Mouse (Mus musculus): Measurements from ENCODE around the gene Rgn. TPM values are rescaled to one million over a fixed set of nuclear protein-coding genes. Genes with fewer than 3 reads are reported as not detected.

Gene Rgn
- polyA plus RNA-seq (2015; fragmentation: Nextera tagmentation; extraction: Ambion mirVana) = 1.3 and 1.7 TPM in 2 replicates

DNA sequence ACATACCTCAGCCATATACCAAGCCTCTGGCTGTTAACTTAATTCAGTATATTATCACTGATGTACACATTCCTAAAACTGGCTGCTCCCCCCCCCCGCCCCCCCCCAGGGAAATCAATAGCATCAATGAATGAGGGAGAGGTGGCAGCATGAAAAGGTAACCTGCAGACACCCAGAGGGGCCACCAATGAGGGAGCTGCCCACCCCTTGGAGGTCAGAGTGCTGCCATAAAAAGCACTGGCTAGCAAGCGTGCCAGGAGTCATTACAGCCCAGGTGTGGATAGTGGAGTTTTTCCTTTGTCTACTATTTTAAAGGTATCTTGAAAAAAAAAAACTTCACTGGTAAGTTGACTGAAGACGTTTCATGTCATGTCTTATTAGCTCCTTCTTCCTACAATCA, at the start of gene Rgn:
TSS of gene Rgn (plus strand) at position 256 of the 400 bp plus-strand sequence.
- Histone ChIP-seq H3K4me1 (replicated peaks) (no peaks in the 10 kb centered on the region; the same call in 1 of the 2 replicates), H3K4me2 (peak within 1 kb of the TSS; percentile 71), H3K27ac (no peak within 1 kb of the TSS), H3K27me3 (no peaks in the 10 kb centered on the region), H3K9me3 (replicated peaks) (no peaks in the 10 kb centered on the region), H3K36me3 (no peaks in the 10 kb centered on the region), H3K9ac (no peak within 1 kb of the TSS), H3K4me3 (peak within 1 kb of the TSS; percentile 45)
- no peak for ATAC-seq (replicated peaks; ENCODE audit: insufficient number of reproducible peaks, insufficient read depth, low FRiP score, low read depth)
- WGBS = 64% methylated on average over 3 of the region's 3 CpGs

DNA sequence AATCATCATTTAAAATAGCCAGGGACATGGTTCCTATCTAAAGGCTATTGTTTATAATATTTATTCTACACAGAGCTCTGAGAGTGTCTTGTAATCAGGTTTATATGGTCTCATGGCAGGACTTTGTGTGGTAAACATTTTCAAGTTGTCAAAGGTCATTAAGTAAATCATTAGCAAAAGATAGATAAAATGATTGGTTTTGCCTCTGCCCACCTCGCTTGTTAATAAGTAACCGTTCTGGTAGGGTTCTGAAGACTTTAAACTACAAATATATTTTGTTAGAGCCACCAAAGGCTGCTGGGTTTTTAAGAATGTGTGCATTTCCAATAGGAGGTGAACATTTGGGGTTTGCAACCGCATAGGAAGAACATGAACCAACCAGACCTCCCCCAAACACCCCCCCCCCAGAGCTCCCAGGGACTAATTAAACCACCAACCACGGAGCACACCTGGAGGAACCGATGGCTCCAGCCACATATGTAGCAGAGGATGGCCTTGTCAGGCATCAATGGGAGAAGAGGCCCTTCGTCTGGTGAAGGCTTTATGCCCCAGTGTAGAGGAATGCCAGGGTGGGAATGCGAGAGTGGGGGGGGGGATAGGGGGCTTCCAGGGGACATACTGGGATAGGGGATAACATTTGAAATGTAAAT, 29.2 kb upstream of the Rgn start:
- ATAC-seq (replicated peaks; ENCODE audit: insufficient number of reproducible peaks, insufficient read depth, low FRiP score, low read depth) = no peak
- no peak overlapping the region for H3K4me2 ChIP-seq
- H3K27ac ChIP-seq = no peak overlapping the region
- no peak overlapping the region for H3K4me3 ChIP-seq
- H3K9ac ChIP-seq = no peak overlapping the region
- 84% methylated on average over 7 of the region's 7 CpGs for WGBS
- no peaks in the 10 kb centered on the region for H3K4me1 ChIP-seq (replicated peaks)
- no peaks in the 10 kb centered on the region for H3K27me3 ChIP-seq
- H3K36me3 ChIP-seq = no peaks in the 10 kb centered on the region
- no peaks in the 10 kb centered on the region for H3K9me3 ChIP-seq (replicated peaks)

DNA sequence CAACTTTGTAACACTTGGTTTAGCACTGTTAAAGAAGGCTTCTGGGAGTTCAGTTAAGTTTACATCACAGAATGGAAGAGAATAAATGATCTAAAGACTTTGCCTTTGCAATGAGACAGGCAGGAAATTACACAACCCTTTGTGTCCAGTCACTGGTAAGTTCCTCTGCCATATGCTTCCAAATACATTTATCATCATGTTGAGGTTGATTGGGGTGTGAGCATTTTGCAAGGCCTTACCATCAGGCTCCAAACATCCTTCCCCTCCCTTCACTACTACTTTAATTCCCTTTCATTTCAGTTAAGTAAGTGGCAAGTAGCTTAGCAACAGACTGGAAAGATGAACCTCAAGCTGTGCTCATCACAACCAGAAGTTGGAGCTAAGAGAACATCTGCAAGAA, 28.0 kb upstream of the Rgn start:
- no peaks in the 10 kb centered on the region for H3K36me3 ChIP-seq
- ATAC-seq (replicated peaks; ENCODE audit: insufficient number of reproducible peaks, insufficient read depth, low FRiP score, low read depth) = no peak
- H3K9ac ChIP-seq = no peak overlapping the region
- no peak overlapping the region for H3K27ac ChIP-seq
- H3K4me1 ChIP-seq (replicated peaks) = no peaks in the 10 kb centered on the region
- H3K9me3 ChIP-seq (replicated peaks) = no peaks in the 10 kb centered on the region
- no peak overlapping the region for H3K4me3 ChIP-seq
- no peaks in the 10 kb centered on the region for H3K27me3 ChIP-seq
- no peak overlapping the region for H3K4me2 ChIP-seq

DNA sequence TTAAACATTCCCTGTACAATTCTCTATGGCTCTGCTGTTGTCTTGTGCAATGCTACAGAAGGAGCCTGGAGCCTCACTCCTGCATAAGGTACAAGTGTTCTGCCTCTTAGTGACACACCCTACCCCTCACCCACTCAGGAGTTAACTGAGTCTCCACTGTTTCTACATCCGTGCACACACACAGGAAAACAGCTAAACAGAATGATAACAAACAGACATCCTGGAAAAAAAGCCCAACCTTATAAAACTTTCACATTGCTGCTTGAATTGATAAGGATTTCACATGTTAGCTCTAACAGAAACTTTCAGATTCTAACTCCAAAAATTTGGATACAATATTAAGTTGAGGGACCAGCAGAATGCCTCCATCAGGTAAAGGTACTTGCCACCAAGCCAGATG, 17.0 kb upstream of the Rgn start:
- Histone ChIP-seq H3K27ac (no peak overlapping the region), H3K9ac (no peak overlapping the region), H3K4me3 (no peak overlapping the region), H3K27me3 (no peaks in the 10 kb centered on the region), H3K4me1 (replicated peaks) (no peaks in the 10 kb centered on the region), H3K4me2 (no peak overlapping the region), H3K36me3 (no peaks in the 10 kb centered on the region), H3K9me3 (replicated peaks) (no peaks in the 10 kb centered on the region)
- no peak for ATAC-seq (replicated peaks; ENCODE audit: insufficient number of reproducible peaks, insufficient read depth, low FRiP score, low read depth)
- 35% methylated on average over 1 of the region's 1 CpGs for WGBS

DNA sequence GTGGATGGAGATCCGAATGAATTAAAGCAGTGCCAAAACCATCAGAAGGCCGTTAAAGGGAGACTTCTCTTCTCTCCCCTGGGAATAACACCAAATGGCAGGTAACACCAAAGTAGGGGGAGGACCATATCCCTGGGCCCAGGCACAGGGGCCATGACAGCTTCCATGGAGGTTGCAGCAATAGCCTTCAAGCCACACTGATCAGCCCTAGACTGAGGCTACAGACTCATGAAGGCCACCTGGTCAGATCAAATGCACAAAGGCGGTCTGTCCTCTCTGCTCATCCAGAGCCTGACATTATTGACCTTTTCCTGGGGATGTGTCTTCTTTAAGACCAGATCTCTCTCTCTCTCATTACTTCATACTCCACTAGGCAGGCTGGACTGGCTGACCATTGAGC, 5.7 kb upstream of the Rgn start:
- Histone ChIP-seq H3K36me3 (no peaks in the 10 kb centered on the region), H3K4me3 (no peak overlapping the region), H3K27ac (no peak overlapping the region), H3K9me3 (replicated peaks) (no peaks in the 10 kb centered on the region), H3K4me1 (replicated peaks) (no peaks in the 10 kb centered on the region; the same call in 1 of the 2 replicates), H3K4me2 (no peak overlapping the region), H3K27me3 (no peaks in the 10 kb centered on the region), H3K9ac (no peak overlapping the region)
- WGBS = 72% methylated on average over 3 of the region's 3 CpGs
- no peak for ATAC-seq (replicated peaks; ENCODE audit: insufficient number of reproducible peaks, insufficient read depth, low FRiP score, low read depth)

DNA sequence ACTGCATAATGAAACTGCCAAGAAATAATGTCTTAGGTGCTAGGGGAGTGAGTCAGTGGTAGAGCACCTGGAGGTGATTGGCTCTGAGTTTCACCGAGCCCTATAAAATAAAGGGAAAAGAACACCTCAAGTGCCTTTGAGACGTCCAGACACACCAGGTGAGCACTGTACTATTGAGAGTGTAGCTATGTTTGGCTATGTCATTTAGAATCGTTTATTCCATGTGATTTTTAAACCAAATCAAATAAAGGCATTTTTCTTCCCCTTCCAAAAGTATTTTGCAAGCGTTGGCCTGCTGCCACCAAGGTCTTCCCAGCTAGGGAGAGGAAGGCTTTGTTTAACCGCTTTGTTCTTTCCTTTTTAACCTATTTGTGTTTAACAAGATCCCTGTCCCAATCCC, 2.0 kb upstream of the Rgn start:
- Histone ChIP-seq H3K36me3 (no peaks in the 10 kb centered on the region), H3K9ac (no peak overlapping the region), H3K4me3 (peak overlapping the region; percentile 45; the same call in 1 of the 2 replicates), H3K27me3 (no peaks in the 10 kb centered on the region), H3K4me2 (peak overlapping the region; percentile 71), H3K27ac (0 out of 2 replicates have a peak overlapping the region, but pooled peaks have one; percentile 12), H3K9me3 (replicated peaks) (no peaks in the 10 kb centered on the region), H3K4me1 (replicated peaks) (no peaks in the 10 kb centered on the region; the same call in 1 of the 2 replicates)
- 51% methylated on average over 5 of the region's 5 CpGs for WGBS
- no peak for ATAC-seq (replicated peaks; ENCODE audit: insufficient number of reproducible peaks, insufficient read depth, low FRiP score, low read depth)

DNA sequence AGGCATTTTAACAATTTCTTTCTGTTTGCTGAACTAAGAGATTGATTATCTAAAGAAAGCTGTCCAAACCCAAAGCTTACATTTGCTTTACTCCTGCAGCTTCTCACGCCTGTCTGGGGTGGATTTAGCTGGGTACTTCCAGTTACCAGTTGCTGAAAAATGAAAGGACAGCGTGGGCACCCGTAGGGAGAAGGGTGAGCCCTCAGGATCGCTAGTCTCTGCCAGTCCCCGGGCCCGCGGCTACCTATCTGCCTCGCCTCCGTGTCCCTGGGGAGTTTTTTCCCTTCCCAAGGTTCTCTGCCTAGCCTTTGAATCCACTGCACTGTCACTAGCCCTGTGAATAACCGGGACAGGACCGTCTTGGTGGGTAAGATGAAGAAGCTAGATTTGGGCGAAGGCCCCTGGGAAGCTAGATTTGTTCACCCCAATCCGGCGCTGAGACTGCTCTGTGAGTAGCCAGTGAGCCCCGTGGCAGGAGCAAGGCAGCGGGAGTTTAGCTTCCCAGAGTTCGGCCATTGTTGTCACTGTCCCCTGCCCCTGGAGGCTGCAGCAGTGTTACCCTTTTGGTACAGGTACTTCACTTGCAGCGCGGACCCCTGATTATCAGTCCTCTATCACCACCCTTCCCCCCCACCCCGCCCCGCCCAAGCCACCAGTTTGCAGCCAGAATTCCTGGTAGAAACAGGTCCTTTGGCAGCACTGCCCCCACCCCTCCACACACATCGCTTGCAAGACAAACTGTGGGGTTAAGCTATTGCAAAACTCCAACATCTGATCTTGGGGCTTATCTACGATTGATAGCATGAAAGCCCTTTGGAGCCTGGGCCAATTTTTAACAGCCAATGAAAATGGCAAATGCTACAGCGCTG, 1.3 kb upstream of the Rgn start:
- Histone ChIP-seq H3K9ac (peak overlapping the region; percentile 54), H3K4me1 (replicated peaks) (no peaks in the 10 kb centered on the region; the same call in 1 of the 2 replicates), H3K9me3 (replicated peaks) (no peaks in the 10 kb centered on the region), H3K27me3 (no peaks in the 10 kb centered on the region), H3K36me3 (no peaks in the 10 kb centered on the region), H3K4me2 (peak overlapping the region; percentile 71), H3K4me3 (peak overlapping the region; percentile 45), H3K27ac (0 out of 2 replicates have a peak overlapping the region, but pooled peaks have one; percentile 12)
- ATAC-seq (replicated peaks; ENCODE audit: insufficient number of reproducible peaks, insufficient read depth, low FRiP score, low read depth) = no peak
- WGBS = 12% methylated on average over 24 of the region's 24 CpGs

DNA sequence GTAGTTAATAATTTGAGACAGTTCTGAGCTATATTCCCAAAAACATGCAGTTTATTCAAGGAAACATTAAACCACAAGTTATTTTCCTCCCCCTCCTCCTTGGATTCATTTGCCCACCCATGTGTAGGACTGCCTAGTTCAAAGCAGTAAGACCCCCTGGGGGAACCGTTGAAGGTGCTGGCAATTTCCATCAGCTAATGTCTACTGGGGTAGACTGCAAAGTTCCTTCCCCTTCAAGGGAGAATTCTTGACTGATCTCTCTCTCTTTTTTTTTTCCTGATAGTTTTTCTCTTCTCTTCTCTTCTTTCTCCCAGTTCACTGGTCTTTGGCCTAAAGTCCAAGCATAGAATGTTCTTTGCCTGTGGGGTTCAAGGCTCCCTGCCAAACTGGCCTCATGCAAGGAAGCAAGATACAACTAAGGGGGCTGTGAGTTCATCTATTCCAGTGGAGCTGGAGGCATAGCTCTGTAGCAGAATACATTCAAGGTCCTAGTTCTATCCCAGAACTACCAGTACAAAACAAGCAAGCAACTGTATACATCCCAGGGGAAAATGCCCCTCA, 627 bp upstream of the Rgn start:
- WGBS = 38% methylated on average over 1 of the region's 1 CpGs
- Histone ChIP-seq H3K4me3 (peak overlapping the region; percentile 45; the same call in 1 of the 2 replicates), H3K4me2 (peak overlapping the region; percentile 71), H3K9me3 (replicated peaks) (no peaks in the 10 kb centered on the region), H3K36me3 (no peaks in the 10 kb centered on the region), H3K27me3 (no peaks in the 10 kb centered on the region), H3K27ac (no peak overlapping the region), H3K4me1 (replicated peaks) (no peaks in the 10 kb centered on the region; the same call in 1 of the 2 replicates), H3K9ac (no peak overlapping the region)
- ATAC-seq (replicated peaks; ENCODE audit: insufficient number of reproducible peaks, insufficient read depth, low FRiP score, low read depth) = no peak

DNA sequence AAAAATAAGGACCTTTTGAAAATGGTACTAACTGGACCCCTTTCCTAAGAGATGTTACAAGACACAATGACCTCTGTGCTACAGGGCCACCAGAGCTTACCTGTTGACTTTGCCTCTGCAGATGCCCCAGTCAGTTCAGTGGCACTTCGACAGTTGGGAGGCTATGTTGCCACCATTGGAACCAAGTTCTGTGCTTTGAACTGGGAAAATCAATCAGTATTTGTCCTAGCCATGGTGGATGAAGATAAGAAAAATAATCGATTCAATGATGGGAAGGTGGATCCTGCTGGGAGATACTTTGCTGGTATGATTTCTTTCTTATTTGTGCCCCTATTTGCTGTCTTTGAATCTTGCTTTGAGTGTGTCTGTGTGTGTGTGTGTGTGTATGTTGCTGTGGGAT, 2.6 kb downstream of the Rgn start:
- 68% methylated on average over 2 of the region's 2 CpGs for WGBS
- Histone ChIP-seq H3K4me2 (no peak overlapping the region), H3K36me3 (no peaks in the 10 kb centered on the region), H3K9ac (no peak overlapping the region), H3K9me3 (replicated peaks) (no peaks in the 10 kb centered on the region), H3K27me3 (no peaks in the 10 kb centered on the region), H3K4me3 (no peak overlapping the region), H3K4me1 (replicated peaks) (no peaks in the 10 kb centered on the region; the same call in 1 of the 2 replicates), H3K27ac (no peak overlapping the region)
- ATAC-seq (replicated peaks; ENCODE audit: insufficient number of reproducible peaks, insufficient read depth, low FRiP score, low read depth) = no peak

DNA sequence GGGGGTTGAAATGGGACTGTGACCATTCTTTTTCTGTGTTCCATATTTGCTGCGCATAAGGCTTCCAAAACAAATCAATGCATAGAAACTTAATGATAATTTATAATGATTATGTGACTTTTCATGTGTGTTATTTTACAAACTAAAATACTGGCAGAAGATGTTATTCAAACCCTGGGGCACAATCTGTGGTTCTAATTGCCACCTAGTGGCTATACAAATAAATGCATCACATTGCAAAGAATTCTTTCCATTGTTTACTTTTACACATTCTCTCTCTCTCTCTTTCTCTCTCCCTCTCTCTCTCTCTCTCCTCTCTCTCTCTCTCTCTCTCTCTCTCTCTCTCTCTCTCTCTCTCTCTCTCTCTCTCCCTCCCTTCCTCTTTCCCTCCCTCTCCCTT, 12.3 kb downstream of the Rgn start:
- WGBS = 28% methylated on average over 1 of the region's 1 CpGs
- no peaks in the 10 kb centered on the region for H3K4me1 ChIP-seq (replicated peaks)

DNA sequence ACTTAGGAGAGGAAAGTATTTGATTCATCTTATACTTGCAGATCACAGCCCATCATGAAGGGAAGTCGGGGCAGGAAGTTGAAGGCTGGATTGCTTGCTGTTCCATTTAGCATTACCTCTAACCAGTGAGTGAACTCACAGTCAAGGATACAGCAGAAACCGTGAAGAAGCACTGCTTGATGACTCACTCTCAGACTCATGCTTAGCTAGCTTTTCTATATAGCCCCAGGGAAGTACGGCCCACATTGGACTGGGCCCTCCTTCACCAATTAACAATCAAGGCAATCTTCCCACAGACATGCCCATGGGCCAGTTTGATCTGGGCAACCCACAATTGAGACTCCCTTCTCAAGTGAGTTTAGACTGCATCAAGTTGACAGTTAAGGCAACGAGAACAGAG, 14.4 kb downstream of the Rgn start:
- Histone ChIP-seq H3K27ac (no peak overlapping the region), H3K27me3 (no peaks in the 10 kb centered on the region), H3K4me2 (no peak overlapping the region), H3K4me3 (no peak overlapping the region), H3K4me1 (replicated peaks) (no peaks in the 10 kb centered on the region), H3K9ac (no peak overlapping the region), H3K36me3 (no peaks in the 10 kb centered on the region), H3K9me3 (replicated peaks) (no peaks in the 10 kb centered on the region)
- 58% methylated on average over 4 of the region's 4 CpGs for WGBS
- no peak for ATAC-seq (replicated peaks; ENCODE audit: insufficient number of reproducible peaks, insufficient read depth, low FRiP score, low read depth)

More for the DNA sequence above, 12.3 kb downstream of the Rgn start:
- H3K9ac ChIP-seq = no peak overlapping the region
- no peak overlapping the region for H3K4me2 ChIP-seq
- no peak overlapping the region for H3K4me3 ChIP-seq
- H3K36me3 ChIP-seq = no peaks in the 10 kb centered on the region
- no peak for ATAC-seq (replicated peaks; ENCODE audit: insufficient number of reproducible peaks, insufficient read depth, low FRiP score, low read depth)
- no peaks in the 10 kb centered on the region for H3K9me3 ChIP-seq (replicated peaks)
- no peaks in the 10 kb centered on the region for H3K27me3 ChIP-seq
- H3K27ac ChIP-seq = no peak overlapping the region
